Mouse (Mus musculus) megakaryocyte, embryonic 14.5 days (primary cell): ENCODE data around the gene Vps35l. TPM values are rescaled to one million over a fixed set of nuclear protein-coding genes. Genes with fewer than 3 reads are reported as not detected.

Experiments
- H3K27me3 ChIP-seq: replicated peaks from 2 replicates; pipeline ENCODE3; 2012; ENCODE audit warnings: inconsistent platforms
- H3K36me3 ChIP-seq: replicated peaks from 2 replicates; pipeline ENCODE3; 2012; ENCODE audit warnings: low read length, inconsistent platforms, mixed read lengths
- H3K4me1 ChIP-seq: 2 replicates; pipeline ENCODE4 v1.6.1; 2012; ENCODE audit warnings: inconsistent platforms
- H3K4me3 ChIP-seq: replicated peaks from 2 replicates; pipeline ENCODE3; 2012; ENCODE audit warnings: moderate library complexity, mild to moderate bottlenecking, inconsistent platforms
- H3K9me3 ChIP-seq: 2 replicates; pipeline ENCODE4 v1.6.1; 2012; ENCODE audit warnings: inconsistent platforms
- FLI1 ChIP-seq: IDR thresholded peaks from 2 replicates; pipeline ENCODE4 v1.6.1; 2012; ENCODE audit warnings: low read length, inconsistent platforms, mixed read lengths
- GATA1 ChIP-seq: IDR thresholded peaks from 3 replicates; pipeline ENCODE4 v1.6.1; 2012; ENCODE audit warnings: mixed read lengths, low read length, inconsistent platforms, borderline replicate concordance
- polyA plus RNA-seq: library from polyadenylated mRNA; stranded (reverse); fragments of >175 nt; gene quantifications from 2 replicates; pipeline ENCODE4 v1.2.3, GENCODE M21; 2012; ENCODE audit warnings: low replicate concordance; ENCODE audit not compliant: insufficient read depth

Vps35l gene
- polyA plus RNA-seq = 11.1 and 13.2 TPM in 2 replicates

- H3K4me3 ChIP-seq = peak within 1 kb of the TSS; percentile 97
- H3K9me3 ChIP-seq = no peaks in the 10 kb centered on the region
- H3K4me1 ChIP-seq = peaks cover 59% of the 10 kb centered on the region
- TF ChIP-seq GATA1 (no peak), FLI1 (no peak)
- H3K27me3 ChIP-seq = no peaks in the 10 kb centered on the region
- H3K36me3 ChIP-seq = peaks cover 25% of the 10 kb centered on the region
Measured at GRCm38 (mm10) chr7:118739975-118740531, at the start of gene Vps35l. Vps35l (plus strand) TSS chr7:118740226.

- peaks cover 85% of the 10 kb centered on the region for H3K36me3 ChIP-seq
- H3K4me1 ChIP-seq = peaks cover 12% of the 10 kb centered on the region; the same call in 1 of the 2 replicates
- H3K27me3 ChIP-seq = no peaks in the 10 kb centered on the region
Measured at GRCm38 (mm10) chr7:118691287-118691686, 48.7 kb upstream of the Vps35l start.

GRCm38 (mm10) chr7:118696146-118696545 is 43.9 kb upstream of the Vps35l start:
- Histone ChIP-seq H3K4me1 (peaks cover 20% of the 10 kb centered on the region), H3K4me3 (no peak overlapping the region), H3K36me3 (peaks cover 92% of the 10 kb centered on the region), H3K9me3 (no peaks in the 10 kb centered on the region), H3K27me3 (no peaks in the 10 kb centered on the region)
- TF ChIP-seq GATA1 (no peak), FLI1 (no peak)

More at GRCm38 (mm10) chr7:118691287-118691686, 48.7 kb upstream of the Vps35l start:
- no peak overlapping the region for H3K4me3 ChIP-seq
- TF ChIP-seq FLI1 (no peak), GATA1 (no peak)
- H3K9me3 ChIP-seq = no peaks in the 10 kb centered on the region

DNA sequence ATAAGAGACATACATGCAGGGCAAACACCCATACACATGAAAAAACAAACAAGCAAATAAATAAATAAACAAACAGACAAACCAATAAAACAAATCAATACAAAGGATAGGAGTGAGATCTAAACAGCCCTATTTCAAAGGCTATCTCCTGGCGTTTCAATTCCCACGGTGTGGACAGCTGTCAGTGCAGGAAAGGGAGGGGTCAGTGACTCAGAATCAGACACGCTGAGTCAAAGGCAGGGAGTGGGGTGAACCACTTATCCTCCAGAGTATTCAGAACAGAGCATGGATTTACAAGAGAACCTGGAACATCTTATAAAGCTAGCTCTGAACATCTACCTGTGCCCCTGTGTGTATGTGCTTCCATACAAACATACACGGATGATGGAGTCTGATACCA is 42.9 kb upstream of the Vps35l start:
- H3K27me3 ChIP-seq = no peaks in the 10 kb centered on the region
- H3K9me3 ChIP-seq = no peaks in the 10 kb centered on the region
- peaks cover 22% of the 10 kb centered on the region for H3K4me1 ChIP-seq
- no peak for TF ChIP-seq GATA1
- no peak for TF ChIP-seq FLI1
- H3K4me3 ChIP-seq = no peak overlapping the region
- peaks cover 89% of the 10 kb centered on the region for H3K36me3 ChIP-seq

DNA sequence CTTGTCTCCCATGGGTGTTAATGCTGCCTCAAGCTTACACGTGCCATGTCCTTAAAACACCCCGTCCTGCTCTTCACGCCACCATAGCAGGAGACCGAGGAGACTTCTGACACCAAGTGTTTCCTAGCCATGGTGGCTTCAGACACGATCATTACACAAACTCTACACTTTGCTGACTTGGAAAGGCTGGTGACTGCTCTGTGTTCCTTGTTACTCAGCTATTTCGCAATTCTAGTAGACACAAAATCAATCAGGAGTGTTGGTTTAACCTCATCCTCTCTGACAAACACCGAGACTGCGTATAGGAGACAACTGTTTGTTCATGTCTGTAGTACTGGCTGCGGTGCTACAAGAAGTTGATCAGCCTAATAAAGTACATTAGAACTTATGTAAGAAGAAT is 41.1 kb upstream of the Vps35l start:
- TF ChIP-seq FLI1 = no peak
- no peak for TF ChIP-seq GATA1
- H3K9me3 ChIP-seq = no peaks in the 10 kb centered on the region
- no peaks in the 10 kb centered on the region for H3K27me3 ChIP-seq
- no peak overlapping the region for H3K4me3 ChIP-seq
- H3K36me3 ChIP-seq = peaks cover 86% of the 10 kb centered on the region
- H3K4me1 ChIP-seq = peaks cover 32% of the 10 kb centered on the region

GRCm38 (mm10) chr7:118703144-118703561 is 36.9 kb upstream of the Vps35l start:
- peaks cover 50% of the 10 kb centered on the region for H3K4me1 ChIP-seq
- no peaks in the 10 kb centered on the region for H3K9me3 ChIP-seq
- TF ChIP-seq FLI1 (no peak), GATA1 (no peak)
- H3K36me3 ChIP-seq = peaks cover 46% of the 10 kb centered on the region
- H3K4me3 ChIP-seq = peak overlapping the region; percentile 21
- no peaks in the 10 kb centered on the region for H3K27me3 ChIP-seq

DNA sequence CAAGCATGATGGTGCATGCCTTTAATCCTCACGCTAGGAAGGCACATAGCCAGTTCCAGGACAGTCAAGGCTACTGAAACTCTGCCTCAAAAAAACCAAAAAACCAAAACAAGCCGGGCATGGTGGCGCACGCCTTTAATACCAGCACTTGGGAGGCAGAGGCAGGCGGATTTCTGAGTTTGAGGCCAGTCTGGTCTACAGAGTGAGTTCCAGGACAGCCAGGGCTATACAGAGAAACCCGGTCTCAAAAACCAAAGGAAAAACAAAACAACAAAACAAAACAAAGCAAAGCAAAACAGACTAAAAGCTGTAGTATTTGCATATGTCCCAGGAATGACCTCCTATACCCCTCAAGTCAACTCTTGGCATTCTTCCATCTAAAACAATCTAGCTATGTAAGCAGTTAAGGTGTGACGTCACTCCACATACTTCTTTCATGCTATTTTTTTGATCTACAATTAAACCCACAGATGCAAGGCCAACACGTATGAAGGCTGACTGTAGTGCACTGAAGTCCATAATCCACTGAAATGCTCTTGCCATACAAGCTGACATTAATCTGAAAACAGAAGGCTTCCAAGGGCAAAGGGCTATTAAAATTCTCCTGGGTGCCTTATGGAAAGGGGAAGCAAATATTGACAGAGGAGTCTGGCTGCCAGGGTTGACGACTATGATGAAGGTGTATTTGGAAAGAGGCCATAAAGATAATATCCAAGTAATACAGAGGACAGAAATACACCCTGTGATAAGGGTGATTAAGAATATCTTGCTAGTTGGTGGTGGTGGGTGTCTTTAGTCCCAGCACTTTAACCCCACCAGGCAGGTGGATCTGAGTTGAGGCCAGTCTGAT is 35.8 kb upstream of the Vps35l start:
- no peaks in the 10 kb centered on the region for H3K9me3 ChIP-seq
- H3K4me1 ChIP-seq = peaks cover 42% of the 10 kb centered on the region
- H3K27me3 ChIP-seq = no peaks in the 10 kb centered on the region
- H3K4me3 ChIP-seq = peak overlapping the region; percentile 98
- TF ChIP-seq FLI1 (no peak), GATA1 (no peak)
- peaks cover 35% of the 10 kb centered on the region for H3K36me3 ChIP-seq

DNA sequence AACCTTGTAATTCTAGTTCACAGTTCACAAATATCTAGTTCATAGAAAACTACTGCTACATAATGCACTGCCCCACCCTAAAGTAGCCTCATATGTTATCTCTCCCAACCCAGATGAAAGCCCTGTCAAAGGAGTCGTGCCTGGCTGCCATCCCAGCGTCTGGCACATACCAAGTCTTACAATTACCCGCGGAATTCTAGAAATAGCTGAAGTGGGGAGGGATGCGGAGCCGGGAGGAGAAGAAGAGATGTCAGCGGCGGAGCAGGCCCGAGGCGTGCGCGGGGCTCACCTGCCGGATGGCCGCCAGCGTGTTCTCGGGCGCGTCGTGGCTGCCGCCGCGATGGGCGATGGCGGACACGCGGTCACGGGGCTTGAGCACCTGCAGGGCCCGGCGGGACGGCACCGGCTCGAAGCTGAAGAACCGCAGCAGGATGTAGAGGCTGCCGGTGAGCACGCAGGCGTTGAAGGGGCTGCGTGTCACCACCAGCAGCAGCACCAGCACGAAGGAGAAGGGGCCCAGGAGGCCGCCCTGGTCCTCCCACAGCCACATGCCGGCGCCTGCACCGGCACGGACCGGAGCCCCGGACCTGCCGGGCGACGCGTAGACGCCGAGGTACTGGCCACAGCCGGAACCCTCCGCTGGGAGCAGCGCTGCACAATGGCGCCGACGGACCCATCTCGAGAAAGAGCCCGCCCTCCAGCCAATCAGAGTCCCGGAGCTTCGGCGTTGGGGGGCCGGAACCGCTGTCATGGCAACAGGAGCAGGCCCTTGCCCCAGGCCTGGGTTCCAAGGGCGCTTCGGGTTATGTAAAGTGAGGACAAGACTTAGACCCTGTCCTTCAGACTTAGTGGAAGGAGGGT is 34.7 kb upstream of the Vps35l start, which contains the start of gene Gde1:
Gde1 (minus strand) TSS at position 678 of the 861 bp plus-strand sequence.
- H3K4me1 ChIP-seq = peaks cover 34% of the 10 kb centered on the region
- peak within 1 kb of the TSS; percentile 98 for H3K4me3 ChIP-seq
- no peak for TF ChIP-seq GATA1
- TF ChIP-seq FLI1 = no peak
- peaks cover 25% of the 10 kb centered on the region for H3K36me3 ChIP-seq
- H3K27me3 ChIP-seq = no peaks in the 10 kb centered on the region
- no peaks in the 10 kb centered on the region for H3K9me3 ChIP-seq

GRCm38 (mm10) chr7:118706051-118706450 is 34.0 kb upstream of the Vps35l start:
- H3K27me3 ChIP-seq = no peaks in the 10 kb centered on the region
- TF ChIP-seq FLI1 (no peak), GATA1 (no peak)
- H3K36me3 ChIP-seq = peaks cover 20% of the 10 kb centered on the region
- no peaks in the 10 kb centered on the region for H3K9me3 ChIP-seq
- H3K4me3 ChIP-seq = peak overlapping the region; percentile 98
- H3K4me1 ChIP-seq = peaks cover 34% of the 10 kb centered on the region
